In genomic region chr15:94255538-94255937, GRCm38 (mm10) we compare ENCODE assay signal across 18 mouse cellular contexts.
DNase-seq lines count a peak whose midpoint lies in the region.
"Had no signal": no experiment of that assay in that cellular context is flagged by ENCODE, and none has a peak within 500 bp of the region (broad histone marks: within the 10 kb centered on the region; RNA-seq: fewer than 3 reads in every experiment).

No protein-coding gene starts in this region.

- H3K36me3 ChIP-seq in heart, embryonic 10.5 days: no peaks in the 10 kb centered on the region
- H3K36me3 ChIP-seq: embryonic facial prominence, embryonic 10.5 days; limb, embryonic 10.5 days; midbrain, embryonic 15.5 days had no signal

- H3K4me3 ChIP-seq in heart, embryonic 10.5 days: no peak overlapping the region
- H3K4me3 ChIP-seq: embryonic facial prominence, embryonic 10.5 days; heart, adult 2 months; left cerebral cortex, adult 2 months; limb, embryonic 10.5 days; midbrain, embryonic 15.5 days had no signal

- DNase-seq in heart, embryonic 10.5 days (ENCODE audit: low spot score): peak; percentile 42
- no peak for DNase-seq in heart, adult 9 months (ENCODE audit: low spot score in 2 of 2)
- DNase-seq in brain, adult 2 months (ENCODE audit: low read depth, low spot score): peak; percentile 91
- DNase-seq in cerebellum, adult 18-20 months: peak; percentile 62 to 70
- DNase-seq in cerebellum, postnatal 14 days: peak; percentile 84 to 87
- DNase-seq in urinary bladder, postnatal 25 days (ENCODE audit: low spot score): no peak
- no peak for DNase-seq in liver
- DNase-seq: forebrain, postnatal 0 days; gastrocnemius, postnatal 25 days; heart, adult 2 months; kidney, adult 2 months; right cerebral cortex, postnatal 4 days had no signal

- H3K27me3 ChIP-seq in heart, embryonic 10.5 days (ENCODE audit: insufficient read depth, poor library complexity, severe bottlenecking): no peaks in the 10 kb centered on the region
- H3K27me3 ChIP-seq: midbrain, embryonic 15.5 days had no signal

- WGBS in heart, embryonic 10.5 days: 86% methylated on average over 5 of the region's 5 CpGs

- H3K4me1 ChIP-seq in heart, embryonic 10.5 days: peaks cover 10% of the 10 kb centered on the region

- no peaks in the 10 kb centered on the region for H3K9me3 ChIP-seq in heart, embryonic 10.5 days
- H3K9me3 ChIP-seq: embryonic facial prominence, embryonic 10.5 days; limb, embryonic 10.5 days; midbrain, embryonic 15.5 days had no signal

- H3K27ac ChIP-seq in heart, embryonic 10.5 days: no peak overlapping the region
- H3K27ac ChIP-seq: embryonic facial prominence, embryonic 10.5 days; heart, adult 2 months; kidney, postnatal 0 days; left cerebral cortex, adult 2 months; limb, embryonic 10.5 days; macrophage; midbrain, embryonic 15.5 days had no signal

Comparison
In these comparisons a context has a peak if more than half of its experiments do, and no peak if none do; other contexts are left out.
1. DNase-seq: peak in heart, embryonic 10.5 days (single experiment), brain, adult 2 months (single experiment), cerebellum, adult 18-20 months (2 of 2) and cerebellum, postnatal 14 days (2 of 2); none in heart, adult 9 months (0 of 2), urinary bladder, postnatal 25 days (single experiment) and liver (single experiment).